Mouse (Mus musculus) cerebellum, postnatal 25 days (tissue): ENCODE results near the gene Dlk1.

Experiments
- DNase-seq, 2 experiments: peaks; one replicate each; pipeline ENCODE4 v3.0.0; 2021; ENCODE audit warnings: mixed read lengths in 2 of 2

Gene Dlk1

GRCm38 (mm10) chr12:109452592-109452991 lies at the start of gene Dlk1:
TSS of gene Dlk1 (plus strand) at chr12:109452823.
- DNase-seq, result no peak

- DNase-seq, result no peak
Observed at GRCm38 (mm10) chr12:109402943-109403342, 49.7 kb upstream of the Dlk1 start.

DNA sequence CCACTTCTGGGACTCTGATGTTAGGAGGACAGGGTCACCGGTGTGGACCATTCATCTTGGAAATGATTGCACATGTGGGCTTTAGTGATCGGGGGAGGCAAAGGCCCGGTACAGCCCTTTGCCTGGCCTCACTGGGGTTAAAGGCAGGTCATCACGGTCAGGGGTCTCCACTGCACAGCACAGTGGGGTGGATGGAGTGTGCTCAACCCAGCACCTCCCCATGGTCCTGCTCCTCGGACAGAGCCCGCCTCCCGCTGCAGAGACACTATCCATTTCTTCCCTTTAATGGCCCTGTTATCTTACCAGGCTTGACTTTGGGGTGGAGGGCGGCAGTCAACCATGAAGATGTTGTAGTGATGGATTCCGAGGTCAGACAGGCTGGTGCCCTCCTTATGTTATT lies 48.9 kb upstream of the Dlk1 start:
- no peak for DNase-seq

- DNase-seq, result no peak
Observed at GRCm38 (mm10) chr12:109406018-109406417, 46.6 kb upstream of the Dlk1 start.

DNA sequence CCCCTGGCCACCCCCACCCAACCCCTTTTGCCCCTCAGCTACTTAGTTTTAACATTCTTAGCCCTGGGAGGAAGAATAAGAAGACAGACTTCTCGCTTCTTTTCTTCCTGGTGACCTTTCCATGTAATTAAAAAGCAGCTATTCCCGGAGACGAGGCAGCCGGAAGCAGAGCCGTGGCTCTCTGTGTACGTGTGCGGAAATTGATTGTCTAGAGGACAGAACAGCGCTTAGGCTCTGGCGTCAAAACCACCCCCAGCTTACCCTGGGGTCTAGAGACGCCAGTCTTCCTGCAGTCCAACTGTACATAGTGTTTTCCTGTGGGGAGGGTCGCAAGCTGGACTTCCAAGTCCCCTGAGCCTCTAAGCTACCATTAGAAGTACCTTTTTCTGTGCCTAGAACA lies 41.9 kb upstream of the Dlk1 start:
- no peak for DNase-seq

- DNase-seq, result no peak
Observed at GRCm38 (mm10) chr12:109411172-109412070, 41.2 kb upstream of the Dlk1 start.

GRCm38 (mm10) chr12:109412071-109412440 lies 40.6 kb upstream of the Dlk1 start:
- DNase-seq, result no peak

GRCm38 (mm10) chr12:109412675-109413074 lies 39.9 kb upstream of the Dlk1 start:
- no peak for DNase-seq

DNA sequence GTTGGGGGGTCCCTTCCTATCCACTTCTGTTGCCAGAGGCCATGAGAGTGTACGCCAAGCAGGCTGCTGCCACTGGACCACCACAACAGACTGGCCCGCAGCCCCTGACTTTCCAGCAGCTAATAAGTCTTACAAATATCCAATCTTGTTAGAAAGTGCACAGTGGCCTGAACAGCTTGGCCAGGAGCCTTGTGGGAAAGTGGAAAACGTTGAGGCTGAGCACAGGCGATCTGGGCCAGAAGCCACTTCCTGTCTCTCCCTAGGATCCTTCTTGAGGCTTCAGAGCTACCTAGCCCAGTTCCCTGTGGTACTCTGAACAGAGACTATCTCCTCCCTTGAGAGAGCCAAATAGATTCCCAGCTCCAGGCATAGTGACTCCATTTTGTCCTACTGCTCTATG lies 39.3 kb upstream of the Dlk1 start:
- DNase-seq, result no peak

- no peak for DNase-seq
Observed at GRCm38 (mm10) chr12:109416681-109417080, 35.9 kb upstream of the Dlk1 start.

DNA sequence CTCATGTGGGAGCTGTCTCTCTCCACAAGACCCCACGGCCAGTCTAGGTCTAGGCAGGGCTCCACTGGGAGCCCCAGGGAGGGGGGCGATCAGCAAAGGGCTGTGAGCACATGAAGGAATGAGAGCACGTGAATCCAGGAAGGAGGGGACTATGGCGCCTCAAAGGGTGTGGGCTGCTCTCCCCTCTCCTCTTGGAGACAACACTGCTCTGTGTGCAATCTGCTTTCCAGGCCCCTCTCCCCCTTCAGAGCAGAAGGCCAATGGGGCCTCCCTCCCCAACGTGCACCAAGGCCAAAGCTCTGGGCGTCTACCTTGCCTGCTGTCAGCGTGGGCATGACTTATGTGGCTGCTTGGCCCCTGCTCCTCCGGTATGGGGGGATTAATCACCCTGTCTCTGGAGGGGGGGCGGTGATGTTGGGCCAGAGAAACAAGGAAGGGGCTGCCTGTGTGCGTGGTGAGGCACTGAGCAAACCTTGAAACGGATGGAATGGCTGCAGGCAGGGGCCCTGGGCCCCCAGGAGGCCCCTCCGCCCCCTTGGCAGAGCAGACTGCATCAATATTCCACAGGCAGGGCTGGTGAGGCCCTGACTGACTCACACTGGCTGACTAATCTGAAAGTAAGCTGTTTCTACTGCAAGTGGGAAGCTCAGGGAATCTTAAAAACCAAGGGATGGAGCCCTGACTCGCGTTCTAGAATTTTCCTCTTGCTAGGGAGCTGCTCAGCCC lies 35.0 kb upstream of the Dlk1 start:
- DNase-seq, result no peak

DNA sequence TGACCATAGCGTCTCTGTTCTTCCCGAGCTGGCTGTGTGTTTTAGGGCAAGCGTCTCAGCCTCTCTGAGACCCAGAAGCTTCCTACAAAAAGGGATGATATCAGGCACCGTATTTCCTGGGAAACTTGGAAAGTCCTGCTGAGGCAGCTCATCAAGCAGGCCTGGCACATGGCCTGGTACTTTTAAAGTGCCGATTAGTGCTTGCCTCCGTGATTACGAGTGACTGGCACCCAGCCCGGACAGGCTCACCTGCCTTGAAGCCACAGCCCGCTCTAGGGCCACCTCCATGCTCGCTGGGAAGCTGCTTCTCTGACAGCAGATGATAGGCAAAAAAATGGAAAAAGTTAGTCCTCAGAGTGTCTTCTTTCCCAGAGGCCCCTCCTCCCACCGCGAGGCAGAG lies 32.6 kb upstream of the Dlk1 start:
- DNase-seq, result peak in 1 of 2 experiments; percentile 16

DNA sequence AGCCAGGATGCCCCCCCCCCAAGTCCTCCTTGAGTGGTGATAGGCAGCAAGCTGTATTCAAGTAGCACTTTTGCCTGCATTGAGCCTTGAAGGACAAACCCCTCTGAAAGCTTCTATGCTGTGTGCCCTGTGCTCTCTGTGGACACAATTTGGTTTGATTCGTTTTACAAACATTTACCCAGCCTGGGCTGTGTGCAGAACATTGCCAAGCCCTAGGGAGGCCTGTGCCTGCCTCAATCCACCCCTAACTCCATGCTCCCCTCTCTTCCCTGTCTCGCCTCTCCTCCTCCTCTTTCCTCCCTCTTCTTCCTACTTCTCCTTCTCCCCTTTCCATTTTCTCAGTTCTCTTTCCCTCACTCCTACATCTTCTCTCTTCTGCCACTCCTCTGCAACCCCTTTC lies 29.5 kb upstream of the Dlk1 start:
- no peak for DNase-seq

DNA sequence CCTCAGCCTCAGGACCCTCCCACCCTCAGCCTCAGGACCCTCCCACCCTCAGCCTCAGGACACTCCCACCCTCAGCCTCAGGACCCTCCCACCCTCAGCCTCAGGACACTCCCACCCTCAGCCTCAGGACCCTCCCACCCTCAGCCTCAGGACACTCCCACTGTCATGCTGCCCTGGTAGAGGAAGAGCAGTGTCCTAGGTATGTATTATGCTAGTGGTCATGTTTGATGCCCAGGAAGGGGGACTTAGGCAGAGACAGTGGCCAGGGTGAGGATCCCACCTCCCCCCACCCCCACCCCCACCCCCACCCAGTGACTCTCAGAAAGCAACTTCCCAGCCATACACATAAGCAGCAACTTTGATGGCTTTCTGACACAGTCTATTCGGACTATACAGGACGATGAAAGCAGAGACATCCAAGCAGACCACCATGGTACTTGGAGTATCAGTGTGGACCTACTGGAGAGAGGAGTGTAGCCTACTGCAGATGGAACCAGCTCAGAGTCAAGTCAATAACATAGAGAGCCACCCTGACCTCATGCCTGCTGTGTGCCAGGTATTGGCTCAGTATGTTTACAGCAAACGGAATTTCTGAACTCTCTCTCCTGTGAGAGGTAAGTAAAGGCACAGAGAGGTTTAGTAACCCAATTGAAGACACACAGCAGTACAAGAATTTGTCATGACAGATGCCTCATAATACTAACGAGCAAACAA lies 28.8 kb upstream of the Dlk1 start:
- no peak for DNase-seq

- no peak for DNase-seq
Observed at GRCm38 (mm10) chr12:109424753-109425332, 27.8 kb upstream of the Dlk1 start.

- DNase-seq, result no peak
Observed at GRCm38 (mm10) chr12:109425982-109426381, 26.6 kb upstream of the Dlk1 start.

DNA sequence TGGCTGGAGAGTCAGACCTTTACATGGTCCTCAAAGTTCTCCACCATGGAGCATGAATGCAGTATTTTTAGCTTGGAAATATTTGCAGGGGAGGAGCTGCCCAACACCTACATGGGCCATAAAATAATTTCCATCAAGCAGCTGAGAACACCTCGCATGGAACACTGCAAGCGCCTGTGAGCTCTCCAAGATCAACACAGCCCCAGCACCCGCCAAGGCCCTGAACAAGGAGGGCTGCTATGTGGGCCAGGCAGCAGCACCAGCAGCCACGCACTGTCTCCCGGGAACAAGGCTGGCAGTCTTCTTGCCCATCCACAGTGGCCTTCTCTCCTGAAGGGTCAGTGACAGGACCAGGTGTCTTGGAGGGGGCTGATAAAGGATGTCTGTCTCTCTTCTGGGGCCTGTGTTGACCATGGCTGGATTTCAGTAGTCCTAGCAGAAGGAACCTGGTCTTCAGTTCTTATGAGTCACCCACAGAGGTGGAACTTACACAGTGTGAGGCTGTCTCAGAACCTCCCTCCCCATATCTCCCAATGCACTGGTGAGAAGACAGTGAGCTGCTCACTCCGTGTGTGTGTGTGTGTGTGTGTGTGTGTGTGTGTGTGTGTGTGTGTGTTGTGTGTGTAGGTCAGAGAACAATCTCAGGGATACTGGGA lies 20.0 kb upstream of the Dlk1 start:
- no peak for DNase-seq

GRCm38 (mm10) chr12:109436367-109436807 lies 16.2 kb upstream of the Dlk1 start:
- peak; percentile 20 to 60 for DNase-seq

DNA sequence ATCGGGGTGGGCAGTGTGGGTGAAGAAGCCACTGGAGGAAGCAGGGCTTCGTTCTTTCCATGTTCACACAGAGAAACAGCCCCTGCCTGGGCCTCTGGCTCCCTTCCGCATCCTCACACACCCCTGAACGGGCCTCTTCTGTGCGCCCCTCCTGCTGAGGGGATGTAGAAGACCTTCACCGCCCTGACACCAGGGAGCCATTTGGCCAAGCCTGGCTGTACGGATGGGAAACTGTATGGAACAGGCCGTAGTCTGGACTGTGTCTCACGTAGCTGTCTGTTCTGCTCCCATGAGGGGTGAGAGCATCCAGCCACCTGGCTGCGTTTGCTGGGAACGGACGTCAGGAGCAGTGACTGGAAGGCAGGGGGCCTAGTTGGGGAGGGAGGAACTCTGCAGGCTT lies 15.8 kb upstream of the Dlk1 start:
- no peak for DNase-seq

DNA sequence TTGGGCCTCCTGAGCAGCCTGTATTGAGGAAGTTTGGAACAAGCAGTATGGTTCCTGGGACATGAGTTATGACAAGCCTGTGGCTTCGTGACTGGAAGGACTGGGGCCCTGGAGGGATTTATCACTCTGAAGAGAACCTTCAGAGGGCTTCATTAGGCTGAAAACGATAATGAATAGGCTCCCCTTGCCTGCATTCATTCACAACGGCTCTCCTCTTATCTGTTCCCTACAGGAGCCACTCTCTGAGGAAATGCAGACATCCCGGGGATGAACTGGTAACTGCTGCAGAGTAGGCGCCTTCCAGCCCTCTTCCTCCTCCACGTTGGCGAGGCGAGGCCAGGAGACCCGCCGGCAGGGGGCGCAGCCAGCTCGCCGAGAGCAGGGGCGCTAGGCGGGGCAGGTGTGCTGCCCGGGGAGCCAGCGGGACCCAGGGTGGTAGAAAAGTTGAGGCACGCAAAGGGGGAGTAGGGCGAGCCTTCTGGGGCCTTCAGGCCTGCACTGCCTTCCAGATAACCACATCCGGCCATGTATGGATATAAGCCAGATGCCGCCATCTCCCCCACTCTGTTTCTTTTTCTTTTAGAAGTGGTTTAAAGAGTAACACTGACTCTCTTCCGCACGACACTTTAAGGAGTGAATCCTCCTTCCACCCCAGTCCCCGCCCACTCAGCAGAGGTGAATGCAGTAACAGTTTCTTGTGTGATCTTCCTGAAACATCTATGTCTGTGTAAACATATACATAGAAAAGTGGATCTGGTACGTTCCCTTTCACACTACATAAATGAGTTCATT lies 14.9 kb upstream of the Dlk1 start:
- DNase-seq, result peak; percentile 71 to 87

- DNase-seq, result no peak
Observed at GRCm38 (mm10) chr12:109438383-109438782, 14.2 kb upstream of the Dlk1 start.

DNA sequence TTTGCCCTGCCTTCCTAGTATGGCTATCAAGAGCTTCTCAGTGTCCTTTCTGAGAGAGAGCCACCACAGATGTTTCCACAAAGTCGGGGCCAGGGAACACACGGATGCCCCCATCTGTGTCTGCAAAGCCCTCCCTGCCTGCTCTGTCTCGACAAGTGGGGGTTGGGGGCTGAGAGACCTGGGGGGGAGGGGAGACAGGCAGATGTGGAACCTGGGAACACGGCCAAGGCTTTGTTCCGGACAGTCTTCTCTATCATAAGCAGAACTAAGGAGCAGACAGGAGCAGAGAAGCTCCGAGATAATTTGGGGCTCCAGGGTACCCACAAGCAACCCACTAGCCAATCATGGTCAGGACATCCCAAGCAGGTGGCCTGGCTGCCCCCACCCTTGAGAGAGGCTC lies 12.6 kb upstream of the Dlk1 start:
- DNase-seq, result no peak
